Mouse (Mus musculus) G1E (cell line): ENCODE results near the gene Usp15. TPM values are rescaled to one million over a fixed set of nuclear protein-coding genes. Genes with fewer than 3 reads are reported as not detected.

ENCODE experiments used
- ATAC-seq: 2 replicates; pipeline ENCODE4 v1.8.0; 2016; ENCODE audit warnings: mild to moderate bottlenecking; ENCODE audit not compliant: insufficient number of reproducible peaks, poor library complexity, low FRiP score, severe bottlenecking; ENCODE audit errors: extremely low read depth
- DNase-seq: peaks from one replicate; pipeline ENCODE4 v3.0.0; 2012; ENCODE audit warnings: low spot score
- H3K27me3 ChIP-seq: 2 replicates; pipeline ENCODE4 v1.6.1; 2012; ENCODE audit warnings: mild to moderate bottlenecking, low read length, inconsistent platforms; ENCODE audit not compliant: insufficient read depth
- H3K36me3 ChIP-seq: replicated peaks from 2 replicates; pipeline ENCODE3; 2012; ENCODE audit warnings: mild to moderate bottlenecking, inconsistent platforms
- H3K4me1 ChIP-seq: 2 replicates; pipeline ENCODE4 v1.6.1; 2012; ENCODE audit warnings: low read depth, low read length, inconsistent platforms, mixed read lengths; ENCODE audit not compliant: insufficient read depth
- H3K4me3 ChIP-seq: 2 replicates; pipeline ENCODE4 v1.5.1; 2012; ENCODE audit warnings: low read depth, mild to moderate bottlenecking, inconsistent platforms, low read length, moderate library complexity, mixed read lengths
- H3K9me3 ChIP-seq: replicated peaks from 2 replicates; pipeline ENCODE4 v1.6.1; 2012; ENCODE audit warnings: inconsistent platforms
- CTCF ChIP-seq: IDR thresholded peaks from 2 replicates; pipeline ENCODE4 v1.5.1; 2012; ENCODE audit warnings: low read depth, low read length, inconsistent platforms, mixed read lengths
- GATA1 ChIP-seq: IDR thresholded peaks from 2 replicates; pipeline ENCODE4 v1.6.1; 2012; ENCODE audit warnings: borderline replicate concordance, low read length, inconsistent platforms, mixed read lengths
- GATA2 ChIP-seq: IDR thresholded peaks from 2 replicates; pipeline ENCODE4 v1.6.1; 2012; ENCODE audit warnings: low read depth, low read length, inconsistent platforms, borderline replicate concordance
- POLR2AphosphoS5 ChIP-seq: IDR thresholded peaks from 2 replicates; pipeline ENCODE4 v1.6.1; 2012; ENCODE audit warnings: low read depth, low read length, inconsistent platforms; ENCODE audit not compliant: insufficient replicate concordance
- TAL1 ChIP-seq: conservative IDR thresholded peaks from 2 replicates; pipeline ENCODE4 v1.6.1; 2012; ENCODE audit warnings: low read depth, low read length, inconsistent platforms, mixed read lengths
- polyA plus RNA-seq: library from polyadenylated mRNA; stranded (reverse); fragments of >175 nt; gene quantifications from 2 replicates; pipeline ENCODE4 v1.2.3, GENCODE M21; 2012
- total RNA-seq, 2 experiments: library from RNA; stranded (forward) in 1 of 2; stranded (reverse) in 1 of 2; fragments of 200-1000 nt in 1 of 2; fragments of >200 nt in 1 of 2; fragmentation: Nextera tagmentation in 1 of 2; gene quantifications; 2 replicates each; pipeline ENCODE4 v1.2.3; 2014 to 2017

The Usp15 gene
- total and polyA plus RNA-seq, 3 experiments = 21.7 to 160 (median 155) TPM

GRCm38 (mm10) chr10:123142395-123143050 lies 54.3 kb downstream of the Usp15 start:
- Histone ChIP-seq H3K27me3 (no peaks in the 10 kb centered on the region), H3K4me3 (no peak overlapping the region), H3K36me3 (peaks cover 73% of the 10 kb centered on the region), H3K9me3 (no peaks in the 10 kb centered on the region), H3K4me1 (no peaks in the 10 kb centered on the region; the same call in 1 of the 2 replicates)
- no peak for TF ChIP-seq CTCF
- TF ChIP-seq POLR2AphosphoS5 = no peak
- TF ChIP-seq GATA1 = no peak
- TF ChIP-seq GATA2 = no peak
- TF ChIP-seq TAL1 = no peak
- ATAC-seq = no peak
- DNase-seq = no peak

- Histone ChIP-seq H3K9me3 (no peaks in the 10 kb centered on the region), H3K36me3 (peaks cover 77% of the 10 kb centered on the region), H3K4me3 (no peak overlapping the region), H3K4me1 (no peaks in the 10 kb centered on the region), H3K27me3 (no peaks in the 10 kb centered on the region)
- ATAC-seq = no peak
- no peak for TF ChIP-seq GATA2
- TF ChIP-seq GATA1 = no peak
- no peak for TF ChIP-seq TAL1
- no peak for TF ChIP-seq POLR2AphosphoS5
- TF ChIP-seq CTCF = no peak
- no peak for DNase-seq
Measured at GRCm38 (mm10) chr10:123135818-123136217, 61.0 kb downstream of the Usp15 start.

DNA sequence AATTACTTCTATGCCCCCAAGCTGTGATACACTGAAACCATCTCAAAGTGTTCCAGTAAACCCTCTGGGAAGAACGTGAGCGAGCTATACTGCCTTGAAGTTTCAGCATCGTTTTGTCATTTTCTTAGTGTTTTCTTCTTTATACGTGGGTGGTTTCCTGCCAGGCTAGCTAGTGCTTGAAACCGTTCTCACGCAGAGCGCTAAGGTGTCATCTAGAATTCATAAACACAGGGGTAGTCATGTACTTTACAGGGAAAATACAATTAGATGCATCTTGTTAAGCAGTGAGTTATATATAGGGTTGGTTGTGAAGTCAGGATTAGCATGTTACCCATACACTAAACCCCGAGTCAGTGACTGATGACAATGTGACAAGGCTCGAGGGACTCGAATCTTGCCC lies 65.3 kb downstream of the Usp15 start:
- Histone ChIP-seq H3K36me3 (peaks cover 89% of the 10 kb centered on the region), H3K4me3 (no peak overlapping the region), H3K4me1 (no peaks in the 10 kb centered on the region), H3K9me3 (no peaks in the 10 kb centered on the region), H3K27me3 (no peaks in the 10 kb centered on the region)
- DNase-seq (no peak), ATAC-seq (no peak)
- TF ChIP-seq CTCF (no peak), TAL1 (no peak), POLR2AphosphoS5 (no peak), GATA2 (no peak), GATA1 (no peak)

- TF ChIP-seq CTCF (no peak), POLR2AphosphoS5 (no peak), GATA1 (no peak), TAL1 (no peak), GATA2 (no peak)
- H3K27me3 ChIP-seq = no peaks in the 10 kb centered on the region
- ATAC-seq (no peak), DNase-seq (no peak)
- H3K4me3 ChIP-seq = no peak overlapping the region
- H3K9me3 ChIP-seq = no peaks in the 10 kb centered on the region
- H3K4me1 ChIP-seq = no peaks in the 10 kb centered on the region
- peaks cover 95% of the 10 kb centered on the region for H3K36me3 ChIP-seq
Measured at GRCm38 (mm10) chr10:123120666-123121392, 76.0 kb downstream of the Usp15 start.

DNA sequence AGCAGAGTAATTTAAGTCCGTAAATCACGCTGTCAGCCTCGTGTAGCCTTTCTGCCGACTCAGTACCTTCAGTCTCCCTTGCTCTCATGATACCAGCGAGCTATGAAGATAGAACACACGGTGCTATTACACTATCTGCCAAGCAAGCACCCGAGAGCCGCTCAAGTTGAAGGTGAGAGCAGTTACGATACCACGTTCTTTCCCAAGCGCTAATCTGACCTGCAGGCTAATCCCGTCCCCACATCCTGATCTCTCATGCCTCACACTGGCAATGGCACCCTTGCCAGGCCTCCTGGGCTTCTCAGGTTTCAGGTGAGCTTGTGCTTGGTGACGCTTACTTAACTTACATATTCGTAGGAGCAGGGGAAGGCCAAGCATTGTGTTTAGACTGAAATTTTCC lies 79.9 kb downstream of the Usp15 start:
- Histone ChIP-seq H3K36me3 (peaks cover 92% of the 10 kb centered on the region), H3K9me3 (no peaks in the 10 kb centered on the region)
- ATAC-seq = no peak

GRCm38 (mm10) chr10:123113466-123113865 lies 83.3 kb downstream of the Usp15 start:
- ATAC-seq (no peak), DNase-seq (no peak)
- H3K27me3 ChIP-seq = no peaks in the 10 kb centered on the region
- no peak overlapping the region for H3K4me3 ChIP-seq
- H3K36me3 ChIP-seq = peaks cover 82% of the 10 kb centered on the region
- H3K4me1 ChIP-seq = no peaks in the 10 kb centered on the region; the same call in 1 of the 2 replicates
- no peaks in the 10 kb centered on the region for H3K9me3 ChIP-seq
- TF ChIP-seq GATA1 (no peak), GATA2 (no peak), POLR2AphosphoS5 (no peak), CTCF (no peak), TAL1 (no peak)

More for the DNA sequence above, 79.9 kb downstream of the Usp15 start:
- H3K27me3 ChIP-seq = no peaks in the 10 kb centered on the region
- DNase-seq = no peak
- no peaks in the 10 kb centered on the region; the same call in 1 of the 2 replicates for H3K4me1 ChIP-seq
- TF ChIP-seq GATA2 = no peak
- TF ChIP-seq TAL1 = no peak
- no peak for TF ChIP-seq CTCF
- TF ChIP-seq POLR2AphosphoS5 = no peak
- no peak for TF ChIP-seq GATA1
- H3K4me3 ChIP-seq = no peak overlapping the region

DNA sequence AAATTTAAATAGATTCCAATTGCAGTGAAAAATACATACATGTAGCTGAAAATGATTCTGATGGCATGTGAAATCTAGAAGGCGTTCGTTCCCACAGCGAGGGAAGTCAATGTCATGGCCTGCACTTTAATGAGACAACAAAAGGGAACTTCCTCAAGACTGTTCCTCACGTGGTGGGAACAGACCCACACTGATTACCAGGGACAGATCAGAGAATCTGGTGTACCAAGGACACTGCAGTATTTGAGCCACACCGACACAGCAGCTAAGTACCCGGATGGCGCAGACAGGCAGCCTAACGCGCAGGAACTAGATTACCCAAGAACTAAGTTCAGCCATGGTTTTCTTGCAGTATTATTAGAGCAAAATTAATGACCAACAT lies 84.0 kb downstream of the Usp15 start:
- H3K27me3 ChIP-seq = no peaks in the 10 kb centered on the region
- no peak for DNase-seq
- H3K36me3 ChIP-seq = peaks cover 81% of the 10 kb centered on the region
- TF ChIP-seq TAL1 = no peak
- no peak for TF ChIP-seq GATA1
- no peak for TF ChIP-seq POLR2AphosphoS5
- TF ChIP-seq GATA2 = no peak
- TF ChIP-seq CTCF = no peak
- H3K4me1 ChIP-seq = no peaks in the 10 kb centered on the region; the same call in 1 of the 2 replicates
- no peak overlapping the region for H3K4me3 ChIP-seq
- no peaks in the 10 kb centered on the region for H3K9me3 ChIP-seq
- no peak for ATAC-seq
